Mouse (Mus musculus) ES-Bruce4 (cell line): ENCODE results near the gene Cntnap2. TPM values are rescaled to one million over a fixed set of nuclear protein-coding genes. Genes with fewer than 3 reads are reported as not detected.
"Not testable (repeated sequence)": the region's sequence is repeated elsewhere in the genome, so short reads cannot be mapped to it uniquely, and the experiment has no call there.

Experiments
- H3K27ac ChIP-seq: 2 replicates; pipeline ENCODE4 v1.5.1; 2012; ENCODE audit warnings: low read length, inconsistent platforms; ENCODE audit not compliant: insufficient read depth
- H3K27me3 ChIP-seq: 2 replicates; pipeline ENCODE4 v1.6.1; 2012; ENCODE audit warnings: mild to moderate bottlenecking, low read length, inconsistent platforms; ENCODE audit not compliant: control insufficient read depth, poor library complexity, insufficient read depth, severe bottlenecking
- H3K36me3 ChIP-seq: 2 replicates; pipeline ENCODE4 v1.6.1; 2012; ENCODE audit warnings: inconsistent platforms, mild to moderate bottlenecking, low read length, moderate library complexity; ENCODE audit not compliant: control insufficient read depth, poor library complexity, insufficient read depth, severe bottlenecking
- H3K4me1 ChIP-seq: one replicate; pipeline ENCODE4 v1.8.1; 2011; ENCODE audit warnings: low read length; ENCODE audit not compliant: control insufficient read depth, insufficient read depth
- H3K4me3 ChIP-seq: 2 replicates; pipeline ENCODE4 v1.5.1; 2011; ENCODE audit warnings: low read depth, mild to moderate bottlenecking, low read length
- H3K9ac ChIP-seq: 2 replicates; pipeline ENCODE4 v1.6.1; 2012; ENCODE audit warnings: low read depth, mild to moderate bottlenecking, inconsistent platforms; ENCODE audit not compliant: poor library complexity, severe bottlenecking
- H3K9me3 ChIP-seq: replicated peaks from 2 replicates; pipeline ENCODE4 v1.6.1; 2012; ENCODE audit warnings: mild to moderate bottlenecking, low read length, inconsistent platforms; ENCODE audit not compliant: control insufficient read depth, poor library complexity, insufficient read depth, severe bottlenecking
- CTCF ChIP-seq: IDR thresholded peaks from one replicate; pipeline ENCODE4 v1.8.1; 2011; ENCODE audit warnings: low read depth, low read length
- EP300 ChIP-seq: IDR thresholded peaks from 2 replicates; pipeline ENCODE4 v1.6.1; 2011; ENCODE audit warnings: low read depth, low read length; ENCODE audit not compliant: insufficient read depth
- POLR2A ChIP-seq: IDR thresholded peaks from one replicate; pipeline ENCODE4 v1.8.1; 2011; ENCODE audit warnings: low read length; ENCODE audit not compliant: insufficient read depth
- polyA plus RNA-seq: library from polyadenylated mRNA; stranded (reverse); fragments of >200 nt; gene quantifications from 2 replicates; pipeline ENCODE4 v1.2.4, GENCODE M21; 2011; ENCODE audit warnings: low read depth; ENCODE audit not compliant: missing spikeins, insufficient read depth, insufficient read length

Cntnap2 gene
- polyA plus RNA-seq, 1 experiment = 4.8 TPM

DNA sequence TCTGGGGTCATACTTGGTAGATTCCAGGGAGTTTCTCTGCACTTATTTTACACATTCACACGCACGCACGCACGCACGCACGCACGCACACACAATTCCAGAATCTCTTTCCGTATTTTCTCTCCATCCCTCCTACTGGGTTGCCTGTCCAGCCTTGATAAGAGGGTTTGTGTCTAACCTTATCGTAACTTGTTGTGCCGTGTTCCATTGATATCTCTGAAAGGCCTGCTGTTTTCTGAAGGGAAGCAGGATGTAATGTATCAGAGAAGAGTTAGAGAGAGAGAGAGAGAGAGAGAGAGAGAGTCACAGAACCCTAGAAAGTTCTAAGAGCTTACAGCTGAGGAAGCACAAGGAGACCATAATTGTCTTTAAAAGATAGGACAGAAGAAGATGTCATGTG lies 2132.8 kb downstream of the Cntnap2 start:
- Histone ChIP-seq H3K27me3 (no peaks in the 10 kb centered on the region), H3K36me3 (no peaks in the 10 kb centered on the region), H3K4me1 (no peaks in the 10 kb centered on the region), H3K9me3 (no peaks in the 10 kb centered on the region), H3K9ac (peak overlapping the region; percentile 77), H3K27ac (no peak overlapping the region), H3K4me3 (peak overlapping the region; percentile 50)
- TF ChIP-seq CTCF (no peak), POLR2A (no peak), EP300 (no peak)

DNA sequence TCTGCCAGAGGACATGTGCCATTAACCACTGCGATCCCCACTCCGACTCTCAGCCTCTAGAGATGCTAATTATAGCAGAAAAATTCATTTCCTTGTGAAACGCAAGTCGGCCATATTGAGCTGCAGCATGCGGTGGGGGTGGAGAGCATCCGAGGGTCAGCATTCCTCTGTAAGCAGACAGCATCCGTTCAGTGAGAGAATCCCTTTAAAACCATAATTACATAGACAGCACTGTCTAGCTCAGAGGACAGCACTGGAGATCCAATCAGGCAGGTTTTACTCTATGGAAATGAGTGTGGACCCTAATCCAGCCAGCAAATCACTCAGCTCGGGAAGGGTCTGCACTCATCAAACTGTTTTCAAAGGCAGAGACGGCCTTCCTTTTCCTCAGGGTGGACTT lies 2133.3 kb downstream of the Cntnap2 start:
- Histone ChIP-seq H3K27ac (no peak overlapping the region), H3K9me3 (no peaks in the 10 kb centered on the region), H3K36me3 (no peaks in the 10 kb centered on the region), H3K4me3 (no peak overlapping the region), H3K9ac (no peak overlapping the region), H3K27me3 (no peaks in the 10 kb centered on the region), H3K4me1 (no peaks in the 10 kb centered on the region)
- no peak for TF ChIP-seq CTCF
- TF ChIP-seq EP300 = no peak
- TF ChIP-seq POLR2A = no peak

- no peak overlapping the region for H3K4me3 ChIP-seq
Measured at GRCm38 (mm10) chr6:47197570-47197969, 2138.4 kb downstream of the Cntnap2 start.

GRCm38 (mm10) chr6:47200671-47201070 lies 2141.5 kb downstream of the Cntnap2 start:
- H3K9ac ChIP-seq = no peak overlapping the region
- no peaks in the 10 kb centered on the region for H3K36me3 ChIP-seq
- no peaks in the 10 kb centered on the region for H3K9me3 ChIP-seq
- H3K27ac ChIP-seq = no peak overlapping the region
- no peak for TF ChIP-seq EP300
- no peak for TF ChIP-seq CTCF
- TF ChIP-seq POLR2A = no peak
- no peak overlapping the region for H3K4me3 ChIP-seq
- no peaks in the 10 kb centered on the region for H3K4me1 ChIP-seq
- H3K27me3 ChIP-seq = no peaks in the 10 kb centered on the region

More at GRCm38 (mm10) chr6:47197570-47197969, 2138.4 kb downstream of the Cntnap2 start:
- Histone ChIP-seq H3K36me3 (no peaks in the 10 kb centered on the region), H3K27me3 (no peaks in the 10 kb centered on the region), H3K9ac (no peak overlapping the region), H3K9me3 (no peaks in the 10 kb centered on the region), H3K4me1 (no peaks in the 10 kb centered on the region), H3K27ac (no peak overlapping the region)
- TF ChIP-seq EP300 (no peak), CTCF (no peak), POLR2A (no peak)

DNA sequence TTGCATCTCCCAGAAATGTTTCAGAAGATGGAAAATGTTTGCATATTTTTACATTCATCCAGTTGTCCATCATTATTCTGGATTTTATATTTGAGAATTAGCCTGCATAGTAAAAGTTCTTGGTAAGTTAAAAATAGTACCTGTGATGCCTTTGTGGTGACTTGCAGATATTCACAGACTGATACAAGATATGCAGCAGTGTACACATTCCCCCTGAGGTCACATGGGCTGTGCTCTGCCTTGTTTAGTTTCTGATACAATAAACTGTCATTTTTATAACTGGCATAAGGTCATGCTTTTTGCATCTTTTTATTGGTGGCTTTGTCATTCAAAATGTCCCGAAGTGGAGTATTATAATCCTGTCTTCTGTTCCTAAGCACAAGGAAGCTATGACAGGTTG lies 2148.9 kb downstream of the Cntnap2 start:
- TF ChIP-seq EP300 = no peak
- no peak for TF ChIP-seq CTCF
- no peak for TF ChIP-seq POLR2A

DNA sequence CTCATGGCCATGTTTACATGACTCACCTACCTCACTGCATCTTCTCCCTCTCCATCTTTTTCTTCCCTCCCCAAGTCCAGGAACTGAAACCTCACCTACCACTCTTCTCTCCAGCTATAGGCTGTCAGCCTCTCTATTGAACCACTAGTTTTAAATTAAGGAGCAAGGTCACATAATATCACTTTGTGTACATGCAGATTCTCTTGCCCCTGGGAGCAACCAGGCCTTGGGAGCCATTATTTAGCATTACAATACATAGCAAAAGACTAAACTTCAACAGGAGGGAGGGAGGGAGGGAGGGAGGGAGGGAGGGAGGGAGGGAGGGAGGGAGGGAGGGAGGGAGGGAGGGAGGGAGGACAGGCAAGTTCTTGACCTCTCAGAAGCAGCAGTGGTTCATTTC lies 2155.6 kb downstream of the Cntnap2 start:
- H3K9ac ChIP-seq = no peak overlapping the region
- no peak for TF ChIP-seq POLR2A
- TF ChIP-seq CTCF = no peak
- TF ChIP-seq EP300 = no peak
- H3K27me3 ChIP-seq = no peaks in the 10 kb centered on the region
- H3K36me3 ChIP-seq = no peaks in the 10 kb centered on the region
- H3K9me3 ChIP-seq = no peaks in the 10 kb centered on the region
- H3K4me3 ChIP-seq = no peak overlapping the region
- peaks cover 4% of the 10 kb centered on the region for H3K4me1 ChIP-seq
- H3K27ac ChIP-seq = no peak overlapping the region

More for the DNA sequence above, 2148.9 kb downstream of the Cntnap2 start:
- no peaks in the 10 kb centered on the region for H3K36me3 ChIP-seq
- H3K9ac ChIP-seq = no peak overlapping the region
- H3K9me3 ChIP-seq = no peaks in the 10 kb centered on the region
- H3K27ac ChIP-seq = no peak overlapping the region
- H3K27me3 ChIP-seq = no peaks in the 10 kb centered on the region
- no peaks in the 10 kb centered on the region for H3K4me1 ChIP-seq
- no peak overlapping the region for H3K4me3 ChIP-seq

- H3K9me3 ChIP-seq, H3K27me3 ChIP-seq, H3K4me3 ChIP-seq, H3K9ac ChIP-seq, H3K27ac ChIP-seq, H3K4me1 ChIP-seq, H3K36me3 ChIP-seq: not testable (repeated sequence)
Measured at GRCm38 (mm10) chr6:47223578-47223977, 2164.4 kb downstream of the Cntnap2 start.

GRCm38 (mm10) chr6:47225391-47225790 lies 2166.2 kb downstream of the Cntnap2 start:
- H3K27ac ChIP-seq, H3K36me3 ChIP-seq, H3K9me3 ChIP-seq: not testable (repeated sequence)

More at GRCm38 (mm10) chr6:47225391-47225790, 2166.2 kb downstream of the Cntnap2 start:
- H3K9ac ChIP-seq, H3K27me3 ChIP-seq, H3K4me3 ChIP-seq, H3K4me1 ChIP-seq: not testable (repeated sequence)
